Mouse (Mus musculus) liver, embryonic 14.5 days (tissue): ENCODE data around the gene Fam92b. TPM values are rescaled to one million over a fixed set of nuclear protein-coding genes. Genes with fewer than 3 reads are reported as not detected.

ENCODE experiments used
- ATAC-seq: fragments of 200-750 bp; cut with Nextera tagmentation; 2 replicates; pipeline ENCODE4 v1.8.0; 2017; ENCODE audit warnings: moderate number of reproducible peaks, mild to moderate bottlenecking, moderate library complexity; ENCODE audit not compliant: insufficient read depth
- DNase-seq, 3 experiments: peaks; one replicate each; pipeline ENCODE4 v3.0.0-alpha.2; 2012 to 2013; ENCODE audit warnings: low read depth in 3 of 3, low spot score in 3 of 3
- H3K27ac ChIP-seq: fragments of 300-500 bp; sonication (generic); 2 replicates; pipeline ENCODE4 v1.5.1; 2014; ENCODE audit warnings: moderate library complexity, mild to moderate bottlenecking, control low read depth, inconsistent platforms
- H3K27me3 ChIP-seq: fragments of 300-500 bp; sonication (generic); 2 replicates; pipeline ENCODE4 v1.6.1; 2014; ENCODE audit warnings: mild to moderate bottlenecking, low read length, moderate library complexity; ENCODE audit not compliant: control insufficient read depth, insufficient read depth
- H3K36me3 ChIP-seq: fragments of 300-500 bp; sonication (generic); replicated peaks from 2 replicates; pipeline ENCODE4 v1.6.1; 2014; ENCODE audit warnings: low read depth; ENCODE audit not compliant: control insufficient read depth, insufficient read depth
- H3K4me1 ChIP-seq, 2 experiments: fragments of 200-500 bp in 1 of 2; fragments of 300-500 bp in 1 of 2; sonication (generic) in 1 of 2; replicated peaks; 2 replicates each; pipeline ENCODE4 v1.6.1; 2012 to 2014; ENCODE audit warnings: antibody characterized with exemption in 1 of 2, inconsistent platforms in 1 of 2, low read length in 1 of 2; ENCODE audit not compliant: control insufficient read depth in 2 of 2, insufficient read depth in 2 of 2
- H3K4me2 ChIP-seq: fragments of 300-500 bp; sonication (generic); 2 replicates; pipeline ENCODE4 v1.6.1; 2014; ENCODE audit warnings: low read depth, mild to moderate bottlenecking, control low read depth, moderate library complexity
- H3K4me3 ChIP-seq, 2 experiments: fragments of 200-500 bp in 1 of 2; fragments of 300-500 bp in 1 of 2; sonication (generic) in 1 of 2; 2 replicates each; pipeline ENCODE4 v1.5.1; 2012 to 2014; ENCODE audit warnings: low read depth in 2 of 2, low read length in 2 of 2, mild to moderate bottlenecking in 2 of 2, control low read depth in 1 of 2, inconsistent platforms in 1 of 2, moderate library complexity in 1 of 2; ENCODE audit not compliant: insufficient read depth in 1 of 2
- H3K9ac ChIP-seq: fragments of 300-500 bp; sonication (generic); replicated peaks from 2 replicates; pipeline ENCODE4 v1.6.1; 2014; ENCODE audit warnings: mild to moderate bottlenecking, control low read depth, moderate library complexity
- H3K9me3 ChIP-seq: fragments of 300-500 bp; sonication (generic); 2 replicates; pipeline ENCODE4 v1.6.1; 2016; ENCODE audit warnings: low read length, mixed read lengths; ENCODE audit not compliant: control insufficient read depth
- CTCF ChIP-seq: IDR thresholded peaks from 2 replicates; pipeline ENCODE4 v1.5.1; 2016; ENCODE audit warnings: antibody characterized with exemption, low read depth, control low read depth
- EP300 ChIP-seq: IDR thresholded peaks from 2 replicates; pipeline ENCODE4 v1.6.1; 2016; ENCODE audit warnings: antibody characterized with exemption, low read depth
- WGBS: fragments of 180-500 bp; shearing (Covaris S2); extraction: QIAGEN DNeasy Blood & Tissue Kit; methylation state at CpG from one replicate; pipeline ENCODE4 v1.1.7; 2014; ENCODE audit not compliant: insufficient replicate concordance; 5-methylcytosine and 5-hydroxymethylcytosine counted together
- polyA plus RNA-seq, 2 experiments: library from polyadenylated mRNA; depleted of rRNA in 1 of 2; stranded (reverse) in 1 of 2; unstranded in 1 of 2; fragments of >200 nt; fragmentation: Nextera tagmentation in 1 of 2; extraction: Ambion mirVana in 1 of 2; gene quantifications; 2 replicates each; pipeline versions ENCODE4 v1.2.1 to v1.2.3; 2012 to 2014

Fam92b gene
- polyA plus RNA-seq, 2 experiments: not detected

GRCm38 (mm10) chr8:120144652-120145301 is 32.5 kb downstream of the Fam92b start:
- no peaks in the 10 kb centered on the region for H3K4me1 ChIP-seq
- no peak overlapping the region for H3K4me2 ChIP-seq
- DNase-seq (no peak), ATAC-seq (no peak)
- H3K36me3 ChIP-seq: no peaks in the 10 kb centered on the region
- no peaks in the 10 kb centered on the region for H3K9me3 ChIP-seq
- 30% methylated on average over 12 of the region's 12 CpGs for WGBS
- TF ChIP-seq CTCF: no peak
- TF ChIP-seq EP300: no peak
- no peak overlapping the region for H3K27ac ChIP-seq
- no peaks in the 10 kb centered on the region for H3K27me3 ChIP-seq
- no peak overlapping the region for H3K9ac ChIP-seq
- no peak overlapping the region for H3K4me3 ChIP-seq

- ATAC-seq: no peak
- Histone ChIP-seq H3K27ac (no peak overlapping the region), H3K4me1 (no peaks in the 10 kb centered on the region), H3K4me2 (no peak overlapping the region), H3K4me3 (no peak overlapping the region), H3K9ac (no peak overlapping the region), H3K9me3 (no peaks in the 10 kb centered on the region), H3K36me3 (no peaks in the 10 kb centered on the region), H3K27me3 (no peaks in the 10 kb centered on the region)
- TF ChIP-seq EP300: no peak
- TF ChIP-seq CTCF: no peak
- whole genome bisulfite sequencing: 65% methylated on average over 15 of the region's 15 CpGs
- no peak for DNase-seq
These were observed 33.2 kb downstream of the Fam92b start for GRCm38 (mm10) chr8:120143911-120144651.

GRCm38 (mm10) chr8:120140769-120141168 is 36.5 kb downstream of the Fam92b start:
- Histone ChIP-seq H3K4me3 (no peak overlapping the region), H3K9ac (no peak overlapping the region), H3K9me3 (no peaks in the 10 kb centered on the region), H3K36me3 (no peaks in the 10 kb centered on the region), H3K27ac (no peak overlapping the region), H3K27me3 (no peaks in the 10 kb centered on the region), H3K4me1 (no peaks in the 10 kb centered on the region), H3K4me2 (no peak overlapping the region)
- ATAC-seq: no peak
- no peak for DNase-seq
- no peak for TF ChIP-seq CTCF
- no peak for TF ChIP-seq EP300
- 50% methylated on average over 3 of the region's 3 CpGs for whole genome bisulfite sequencing

GRCm38 (mm10) chr8:120138958-120139357 is 38.3 kb downstream of the Fam92b start:
- no peaks in the 10 kb centered on the region for H3K9me3 ChIP-seq
- DNase-seq: no peak
- no peak for ATAC-seq
- no peak overlapping the region for H3K9ac ChIP-seq
- no peak overlapping the region for H3K4me2 ChIP-seq
- no peaks in the 10 kb centered on the region for H3K4me1 ChIP-seq
- no peaks in the 10 kb centered on the region for H3K36me3 ChIP-seq
- WGBS: 75% methylated on average over 2 of the region's 2 CpGs
- no peaks in the 10 kb centered on the region for H3K27me3 ChIP-seq
- H3K4me3 ChIP-seq: no peak overlapping the region
- H3K27ac ChIP-seq: no peak overlapping the region
- no peak for TF ChIP-seq EP300
- no peak for TF ChIP-seq CTCF

GRCm38 (mm10) chr8:120136618-120137017 is 40.6 kb downstream of the Fam92b start:
- no peak overlapping the region for H3K4me3 ChIP-seq
- no peak overlapping the region for H3K9ac ChIP-seq
- H3K9me3 ChIP-seq: no peaks in the 10 kb centered on the region
- DNase-seq (no peak), ATAC-seq (no peak)
- H3K27me3 ChIP-seq: no peaks in the 10 kb centered on the region
- no peak for TF ChIP-seq EP300
- TF ChIP-seq CTCF: no peak
- no peak overlapping the region for H3K27ac ChIP-seq
- 69% methylated on average over 7 of the region's 7 CpGs for WGBS
- no peak overlapping the region for H3K4me2 ChIP-seq
- no peaks in the 10 kb centered on the region for H3K36me3 ChIP-seq
- no peaks in the 10 kb centered on the region for H3K4me1 ChIP-seq
